10 mouse cellular contexts compared by ENCODE assay signal in the genomic region with DNA sequence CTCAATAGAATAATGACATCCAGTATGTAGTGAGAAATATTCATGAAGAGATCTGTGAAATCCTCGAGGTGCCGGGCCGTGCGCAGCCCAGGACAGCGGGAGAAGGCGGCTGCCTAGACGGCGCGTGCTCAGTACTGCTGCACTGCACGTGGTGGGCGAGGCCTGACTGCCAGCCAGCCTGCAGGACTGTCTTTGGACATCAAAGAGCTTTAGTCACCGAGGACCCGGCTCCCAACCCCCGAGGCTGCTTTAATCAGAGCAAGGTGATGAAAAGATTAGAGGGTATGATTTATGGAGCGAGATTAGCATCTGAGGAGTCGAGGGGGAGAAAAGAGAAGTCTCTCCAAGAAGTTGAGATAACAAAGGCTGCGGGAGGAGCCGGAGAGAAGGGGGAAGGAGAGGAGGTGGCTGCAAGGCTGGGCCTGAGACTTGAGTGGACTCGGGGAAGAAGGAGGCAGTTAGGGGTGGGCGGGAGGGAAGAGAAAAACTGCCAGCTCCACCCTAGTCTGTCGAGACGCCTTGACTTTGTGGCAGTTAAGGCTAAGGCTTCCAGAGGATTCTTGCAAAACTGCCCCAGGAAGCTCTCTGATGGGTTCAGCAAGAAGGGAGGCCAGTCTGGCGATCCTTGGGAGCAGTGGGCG.
DNase-seq lines count a peak whose midpoint lies in the region; ATAC-seq lines count a peak whose summit lies in the region.
"Had no signal": no experiment of that assay in that cellular context is flagged by ENCODE, and none has a peak within 500 bp of the region (broad histone marks: within the 10 kb centered on the region; RNA-seq: fewer than 3 reads in every experiment).

No protein-coding gene starts in this region.

- ATAC-seq in forebrain, embryonic 12.5 days (ENCODE audit: low FRiP score): 0 out of 2 replicates have a peak, but pooled peaks have one; percentile 36

- no peaks in the 10 kb centered on the region for H3K9me3 ChIP-seq in forebrain, embryonic 12.5 days
- H3K9me3 ChIP-seq: embryonic facial prominence, embryonic 15.5 days; limb, embryonic 15.5 days had no signal

- no peak overlapping the region for H3K4me2 ChIP-seq in forebrain, embryonic 12.5 days
- H3K4me2 ChIP-seq: embryonic facial prominence, embryonic 15.5 days; limb, embryonic 15.5 days had no signal

- peak; percentile 37 for DNase-seq in kidney, postnatal 10 days
- DNase-seq in kidney, adult 11 months: no peak
- DNase-seq in adrenal gland, postnatal 25 days: peak; percentile 31
- DNase-seq in lung, postnatal 4 days: peak; percentile 13 to 46
- DNase-seq in thymus, postnatal 36 days: no peak
- DNase-seq in B cell, adult 2 months: no peak
- DNase-seq in spleen, postnatal 14 days (ENCODE audit: low spot score in 2 of 2): no peak

- no peak overlapping the region for H3K27ac ChIP-seq in forebrain, embryonic 12.5 days
- H3K27ac ChIP-seq: embryonic facial prominence, embryonic 15.5 days; limb, embryonic 15.5 days had no signal

- peaks cover 39% of the 10 kb centered on the region for H3K27me3 ChIP-seq in forebrain, embryonic 12.5 days

- H3K4me1 ChIP-seq in forebrain, embryonic 12.5 days: peaks cover 30% of the 10 kb centered on the region

- 0 out of 2 replicates have a peak overlapping the region, but pooled peaks have one; percentile 1 for H3K9ac ChIP-seq in forebrain, embryonic 12.5 days
- H3K9ac ChIP-seq: embryonic facial prominence, embryonic 15.5 days; limb, embryonic 15.5 days had no signal

- H3K4me3 ChIP-seq in forebrain, embryonic 12.5 days (replicated peaks): no peak overlapping the region
- H3K4me3 ChIP-seq: embryonic facial prominence, embryonic 15.5 days; limb, embryonic 15.5 days had no signal

- WGBS in forebrain, embryonic 12.5 days: 45% methylated on average over 24 of the region's 24 CpGs

- no peaks in the 10 kb centered on the region for H3K36me3 ChIP-seq in forebrain, embryonic 12.5 days (replicated peaks)
- H3K36me3 ChIP-seq: embryonic facial prominence, embryonic 15.5 days; limb, embryonic 15.5 days had no signal

Comparison
In these comparisons a context has a peak if more than half of its experiments do, and no peak if none do; other contexts are left out.
1. DNase-seq: peak in kidney, postnatal 10 days (single experiment), adrenal gland, postnatal 25 days (single experiment) and lung, postnatal 4 days (2 of 2); none in kidney, adult 11 months (single experiment), thymus, postnatal 36 days (0 of 2), B cell, adult 2 months (0 of 2) and spleen, postnatal 14 days (0 of 2).